In the genomic region with DNA sequence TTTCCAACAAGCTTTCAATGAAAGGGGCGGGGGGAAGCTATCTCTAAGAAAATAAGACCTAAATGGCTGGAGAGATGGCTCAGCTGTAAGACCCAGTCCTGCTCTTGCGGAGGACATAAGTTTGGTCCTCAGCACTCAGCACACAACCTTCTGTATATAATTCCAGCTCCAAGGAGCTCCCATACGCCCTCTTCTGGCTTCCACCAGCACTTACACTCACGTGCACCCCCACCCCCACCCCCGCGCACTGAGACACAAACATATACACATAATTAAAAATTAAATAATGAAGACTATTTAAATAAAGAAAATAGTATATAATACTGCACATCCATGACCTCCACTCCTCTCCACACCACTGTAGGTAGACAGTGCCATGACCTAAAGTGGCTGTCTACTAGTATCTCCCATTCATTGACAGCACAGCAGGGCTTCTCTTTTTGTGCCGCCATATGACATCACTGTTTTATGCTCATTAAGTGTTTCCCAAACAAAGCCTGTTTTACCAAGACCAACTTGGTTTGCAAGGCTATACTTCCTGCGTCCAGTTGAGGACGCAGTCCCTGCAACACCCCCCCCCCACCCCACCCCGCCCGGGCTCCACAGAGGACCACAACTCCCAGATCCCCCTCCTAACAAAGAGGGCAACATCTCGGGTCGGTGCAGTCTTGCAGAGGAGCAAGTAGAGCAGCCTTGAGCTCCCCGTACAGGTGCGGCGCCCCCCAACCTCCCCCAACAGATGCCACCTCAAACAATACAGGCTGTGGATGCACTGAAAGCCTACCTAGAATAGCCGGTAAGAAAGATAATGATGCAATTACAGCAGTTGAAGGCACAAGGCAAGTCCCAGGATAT, we compare ENCODE assay signal across 8 mouse cellular contexts. TPM values are rescaled to one million over a fixed set of nuclear protein-coding genes. Genes with fewer than 3 reads are reported as not detected.
DNase-seq lines count a peak whose midpoint lies in the region; ATAC-seq lines count a peak whose summit lies in the region.

No protein-coding gene starts in this region.

- no peak for ATAC-seq in erythroblast, adult 5-6 weeks (replicated peaks; ENCODE audit: low FRiP score, poor library complexity, severe bottlenecking)
- ATAC-seq in forebrain, embryonic 14.5 days = peak; percentile 83

- no peaks in the 10 kb centered on the region for H3K79me2 ChIP-seq in macrophage (ENCODE audit: inconsistent target)

- H3K4me2 ChIP-seq in forebrain, embryonic 14.5 days (ENCODE audit: low read length) = peak overlapping the region; percentile 67

- peak overlapping the region; percentile 89 for H3K27ac ChIP-seq in forebrain, embryonic 14.5 days (ENCODE audit: low read depth, low read length)
- H3K27ac ChIP-seq in macrophage = 0 out of 2 replicates have a peak overlapping the region, but pooled peaks have one; percentile 19

- DNase-seq in CD4-positive helper T cell, adult 2 months (ENCODE audit: low read depth, low spot score) = peak; percentile 11
- peak; percentile 54 for DNase-seq in forebrain, embryonic 14.5 days (ENCODE audit: low spot score)
- no peak for DNase-seq in layer of hippocampus, postnatal 10 days (ENCODE audit: low spot score in 2 of 2)
- DNase-seq in thymus, postnatal 0 days (ENCODE audit: low spot score) = no peak
- DNase-seq in thymus, postnatal 25 days = no peak

- peaks cover 12% of the 10 kb centered on the region for H3K4me1 ChIP-seq in erythroblast, embryonic 14.5 days (ENCODE audit: control insufficient read depth)
- peaks cover 9% of the 10 kb centered on the region for H3K4me1 ChIP-seq in forebrain, embryonic 14.5 days (ENCODE audit: control insufficient read depth, insufficient read depth, low read length)

- H3K9me3 ChIP-seq in erythroblast, embryonic 14.5 days (ENCODE audit: control insufficient read depth, low read length) = peaks cover 2% of the 10 kb centered on the region; the same call in 1 of the 2 replicates
- no peaks in the 10 kb centered on the region for H3K9me3 ChIP-seq in forebrain, embryonic 14.5 days (replicated peaks; ENCODE audit: control insufficient read depth, low read length)

- no peaks in the 10 kb centered on the region for H3K36me3 ChIP-seq in erythroblast, embryonic 14.5 days (ENCODE audit: control insufficient read depth)
- peaks cover 2% of the 10 kb centered on the region; the same call in 1 of the 2 replicates for H3K36me3 ChIP-seq in forebrain, embryonic 14.5 days (ENCODE audit: control insufficient read depth, insufficient read depth, low read length)
- H3K36me3 ChIP-seq in macrophage (ENCODE audit: inconsistent target) = no peaks in the 10 kb centered on the region

- peak overlapping the region; percentile 75 for H3K9ac ChIP-seq in forebrain, embryonic 14.5 days (ENCODE audit: low read length)

- peak overlapping the region; percentile 65 for H3K4me3 ChIP-seq in erythroblast, embryonic 14.5 days (replicated peaks)
- peak overlapping the region; percentile 61 for H3K4me3 ChIP-seq in forebrain, embryonic 14.5 days (ENCODE audit: low read depth, low read length)
- peak overlapping the region; percentile 59 for H3K4me3 ChIP-seq in macrophage (ENCODE audit: inconsistent target)

- peaks cover 9% of the 10 kb centered on the region for H3K27me3 ChIP-seq in erythroblast, embryonic 14.5 days (ENCODE audit: control insufficient read depth)
- H3K27me3 ChIP-seq in forebrain, embryonic 14.5 days (replicated peaks; ENCODE audit: control insufficient read depth, insufficient read depth, low read length) = no peaks in the 10 kb centered on the region

- 26% methylated on average over 17 of the region's 17 CpGs for WGBS in forebrain, embryonic 14.5 days
- WGBS in macrophage (ENCODE audit: missing documents) = 24% methylated on average over 15 of the region's 17 CpGs

RNA-seq across cellular contexts. Expression of a gene that starts 0.5 kb away (rescaled TPM):
- 0.13 TPM in 2 replicates for polyA plus RNA-seq in erythroblast, embryonic 14.5 days (2012)
- 8.4 and 8.5 TPM in 2 replicates for total RNA-seq in erythroblast, adult 5-6 weeks (2015; ENCODE audit: low replicate concordance)
- 1.8 and 8.3 TPM in 2 replicates for total RNA-seq in erythroblast, adult 5-6 weeks (2017; ENCODE audit: low replicate concordance)
- 35.5 and 45.3 TPM in 2 replicates for polyA plus RNA-seq in forebrain, embryonic 14.5 days (2014; fragmentation: Nextera tagmentation; extraction: Ambion mirVana)
- 1 to 10 TPM; 1.2 to 8.2 (median 3.6) TPM for total RNA-seq in macrophage (2018; cell fraction: chromatin; rRNA removed)
- total RNA-seq in macrophage (2018; cell fraction: cytosol; rRNA removed) = 10 to 100 TPM in 2 of 26 experiments, 1 to 10 TPM in 24; 5.9 to 10.7 (median 8.0) TPM
- total RNA-seq in macrophage (2018; cell fraction: nucleus; rRNA removed) = 10 to 100 TPM in 1 of 26 experiments, 1 to 10 TPM in 25; 1.8 to 10.6 (median 3.4) TPM
- 8.8 to 12.7 TPM (median 12.1 TPM) in 3 replicates for polyA plus RNA-seq in macrophage (2018)
- total RNA-seq in layer of hippocampus, postnatal 10 days (2021) = 10 to 100 TPM; 49.4 to 53.1 TPM
- 8.9 and 11.8 TPM in 2 replicates for polyA plus RNA-seq in thymus, postnatal 0 days (2015; fragmentation: Nextera tagmentation; extraction: Ambion mirVana)

RNA-seq across cellular contexts. Expression of a gene that starts 16.5 kb away (rescaled TPM):
- not detected in 2 replicates for polyA plus RNA-seq in erythroblast, embryonic 14.5 days (2012)
- not detected in 2 replicates for total RNA-seq in erythroblast, adult 5-6 weeks (2015; ENCODE audit: low replicate concordance)
- total RNA-seq in erythroblast, adult 5-6 weeks (2017; ENCODE audit: low replicate concordance) = 0.84 TPM in 1 of 2 replicates, not detected in the other
- polyA plus RNA-seq in forebrain, embryonic 14.5 days (2014; fragmentation: Nextera tagmentation; extraction: Ambion mirVana) = 0.89 and 2.2 TPM in 2 replicates
- not detected for total RNA-seq in macrophage (2018; cell fraction: chromatin; rRNA removed)
- total RNA-seq in macrophage (2018; cell fraction: cytosol; rRNA removed) = under 1 TPM in 10 of 26 experiments, not detected in 16; 0.14 to 0.25 (median 0.22) TPM
- total RNA-seq in macrophage (2018; cell fraction: nucleus; rRNA removed) = 1 to 10 TPM in 1 of 26 experiments, not detected in 25; 1.0 TPM
- polyA plus RNA-seq in macrophage (2018) = 0.35 to 0.51 TPM in 2 of 3 replicates, not detected in the other
- total RNA-seq in layer of hippocampus, postnatal 10 days (2021) = not detected
- polyA plus RNA-seq in thymus, postnatal 0 days (2015; fragmentation: Nextera tagmentation; extraction: Ambion mirVana) = 3.9 and 4.3 TPM in 2 replicates

RNA-seq across cellular contexts. Expression of a gene that starts 45.8 kb away (rescaled TPM):
- 8.8 and 13.2 TPM in 2 replicates for polyA plus RNA-seq in erythroblast, embryonic 14.5 days (2012)
- total RNA-seq in erythroblast, adult 5-6 weeks (2015; ENCODE audit: low replicate concordance) = 102 and 137 TPM in 2 replicates
- total RNA-seq in erythroblast, adult 5-6 weeks (2017; ENCODE audit: low replicate concordance) = 285 and 310 TPM in 2 replicates
- polyA plus RNA-seq in forebrain, embryonic 14.5 days (2014; fragmentation: Nextera tagmentation; extraction: Ambion mirVana) = 11.0 and 14.9 TPM in 2 replicates
- 100 to 1,000 TPM in 3 of 26 experiments, 10 to 100 TPM in 23; 41.6 to 120 (median 81.4) TPM for total RNA-seq in macrophage (2018; cell fraction: chromatin; rRNA removed)
- total RNA-seq in macrophage (2018; cell fraction: cytosol; rRNA removed) = 100 to 1,000 TPM in 1 of 26 experiments, 10 to 100 TPM in 25; 51.3 to 103 (median 81.1) TPM
- 100 to 1,000 TPM in 2 of 26 experiments, 10 to 100 TPM in 24; 60.5 to 159 (median 76.3) TPM for total RNA-seq in macrophage (2018; cell fraction: nucleus; rRNA removed)
- polyA plus RNA-seq in macrophage (2018) = 58.4 to 158 TPM (median 89.0 TPM) in 3 replicates
- total RNA-seq in layer of hippocampus, postnatal 10 days (2021) = 10 to 100 TPM; 38.3 to 49.7 TPM
- polyA plus RNA-seq in thymus, postnatal 0 days (2015; fragmentation: Nextera tagmentation; extraction: Ambion mirVana) = 24.7 and 24.8 TPM in 2 replicates

RNA-seq across cellular contexts. Expression of a gene that starts 53.2 kb away (rescaled TPM):
- 62.5 and 75.0 TPM in 2 replicates for polyA plus RNA-seq in erythroblast, embryonic 14.5 days (2012)
- total RNA-seq in erythroblast, adult 5-6 weeks (2015; ENCODE audit: low replicate concordance) = 51.5 and 85.9 TPM in 2 replicates
- total RNA-seq in erythroblast, adult 5-6 weeks (2017; ENCODE audit: low replicate concordance) = 51.9 and 74.4 TPM in 2 replicates
- 13.2 and 18.4 TPM in 2 replicates for polyA plus RNA-seq in forebrain, embryonic 14.5 days (2014; fragmentation: Nextera tagmentation; extraction: Ambion mirVana)
- total RNA-seq in macrophage (2018; cell fraction: chromatin; rRNA removed) = 100 to 1,000 TPM in 1 of 26 experiments, 10 to 100 TPM in 15, 1 to 10 TPM in 10; 1.8 to 101 (median 15.2) TPM
- 100 to 1,000 TPM; 114 to 571 (median 330) TPM for total RNA-seq in macrophage (2018; cell fraction: cytosol; rRNA removed)
- total RNA-seq in macrophage (2018; cell fraction: nucleus; rRNA removed) = 100 to 1,000 TPM in 13 of 26 experiments, 10 to 100 TPM in 13; 15.5 to 248 (median 88.5) TPM
- 37.4 to 252 TPM (median 187 TPM) in 3 replicates for polyA plus RNA-seq in macrophage (2018)
- total RNA-seq in layer of hippocampus, postnatal 10 days (2021) = 1 to 10 TPM; 2.4 to 2.9 TPM
- 295 and 320 TPM in 2 replicates for polyA plus RNA-seq in thymus, postnatal 0 days (2015; fragmentation: Nextera tagmentation; extraction: Ambion mirVana)

RNA-seq across cellular contexts. Expression of a gene that starts 53.4 kb away (rescaled TPM):
- polyA plus RNA-seq in erythroblast, embryonic 14.5 days (2012) = 0.91 and 2.0 TPM in 2 replicates
- 0.38 TPM in 1 of 2 replicates, not detected in the other for total RNA-seq in erythroblast, adult 5-6 weeks (2015; ENCODE audit: low replicate concordance)
- total RNA-seq in erythroblast, adult 5-6 weeks (2017; ENCODE audit: low replicate concordance) = 3.1 and 4.3 TPM in 2 replicates
- 38.1 and 40.1 TPM in 2 replicates for polyA plus RNA-seq in forebrain, embryonic 14.5 days (2014; fragmentation: Nextera tagmentation; extraction: Ambion mirVana)
- total RNA-seq in macrophage (2018; cell fraction: chromatin; rRNA removed) = 10 to 100 TPM in 9 of 26 experiments, 1 to 10 TPM in 17; 1.6 to 15.8 (median 7.8) TPM
- total RNA-seq in macrophage (2018; cell fraction: cytosol; rRNA removed) = 10 to 100 TPM in 16 of 26 experiments, 1 to 10 TPM in 10; 5.6 to 14.1 (median 11.3) TPM
- 10 to 100 TPM in 4 of 26 experiments, 1 to 10 TPM in 22; 3.8 to 13.8 (median 7.5) TPM for total RNA-seq in macrophage (2018; cell fraction: nucleus; rRNA removed)
- 6.9 to 13.0 TPM (median 12.2 TPM) in 3 replicates for polyA plus RNA-seq in macrophage (2018)
- total RNA-seq in layer of hippocampus, postnatal 10 days (2021) = 10 to 100 TPM; 26.8 to 31.7 TPM
- polyA plus RNA-seq in thymus, postnatal 0 days (2015; fragmentation: Nextera tagmentation; extraction: Ambion mirVana) = 30.9 and 34.4 TPM in 2 replicates

Comparison
In these comparisons a context has a peak if more than half of its experiments do, and no peak if none do; other contexts are left out.
1. DNase-seq: peak in CD4-positive helper T cell, adult 2 months (single experiment) and forebrain, embryonic 14.5 days (single experiment); none in layer of hippocampus, postnatal 10 days (0 of 2), thymus, postnatal 0 days (single experiment) and thymus, postnatal 25 days (single experiment).
2. Peak in every context shown above with its lines, with median percentiles within 50 percentile points of each other: H3K4me3 ChIP-seq.